Mouse (Mus musculus): ENCODE data around the gene Igf1. TPM values are rescaled to one million over a fixed set of nuclear protein-coding genes. Genes with fewer than 3 reads are reported as not detected.

Gene Igf1
- polyA plus RNA-seq, 1 experiment from 2014 or later, result 61.7 TPM

DNA sequence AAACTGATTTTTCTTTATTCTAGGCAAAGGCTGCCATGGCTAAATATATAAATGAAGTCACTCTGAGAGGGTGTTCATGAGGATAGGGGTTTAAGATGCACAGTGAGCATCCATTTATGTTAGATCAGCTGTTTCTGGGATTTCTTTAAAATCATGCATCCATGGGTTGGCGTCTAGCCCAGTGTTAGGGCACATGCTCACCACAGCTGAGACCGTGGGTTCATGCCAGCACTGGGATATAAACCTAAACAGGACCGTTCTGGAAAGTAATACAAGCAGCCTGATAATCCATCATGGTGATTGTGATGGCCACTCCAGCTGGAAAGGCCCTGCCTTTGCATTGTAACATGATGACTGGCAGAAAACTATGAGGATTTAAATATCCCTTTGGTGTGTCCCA lies 128.1 kb downstream of the Igf1 start:
- WGBS, result 82% methylated on average over 3 of the region's 3 CpGs

More for the DNA sequence above, 128.1 kb downstream of the Igf1 start:
- Histone ChIP-seq H3K4me3 (ENCODE audit: low read depth, low read length) (no peak overlapping the region), H3K36me3 (ENCODE audit: control insufficient read depth, insufficient read depth, low read length) (no peaks in the 10 kb centered on the region), H3K27me3 (ENCODE audit: control insufficient read depth, insufficient read depth, low read length) (no peaks in the 10 kb centered on the region), H3K9ac (ENCODE audit: low read length) (no peak overlapping the region), H3K9me3 (ENCODE audit: control insufficient read depth, low read length) (no peaks in the 10 kb centered on the region), H3K27ac (replicated peaks; ENCODE audit: low read depth, low read length) (no peak overlapping the region), H3K4me1 (ENCODE audit: control insufficient read depth, insufficient read depth, low read length) (no peaks in the 10 kb centered on the region), H3K4me2 (ENCODE audit: low read depth, severe bottlenecking) (no peak overlapping the region)
- ATAC-seq (ENCODE audit: insufficient number of reproducible peaks, low FRiP score, low TSS enrichment, low read depth) (no peak), DNase-seq (ENCODE audit: low spot score) (no peak)

Other genes starting within 250 kb of the Igf1 start
- 0.49 and 0.79 TPM in 2 replicates for gene Pmch, start 232.8 kb downstream of the Igf1 start, polyA plus RNA-seq (2014; fragmentation: Nextera tagmentation; extraction: Ambion mirVana)

All from limb, embryonic 11.5 days (tissue).